Mouse (Mus musculus) brain, embryonic 14.5 days (tissue): ENCODE results near the gene Klra1.

ENCODE experiments used
- CTCF ChIP-seq: fragments of 200-500 bp; IDR thresholded peaks from 2 replicates; pipeline ENCODE4 v1.5.1; 2012; ENCODE audit warnings: inconsistent platforms, mild to moderate bottlenecking, moderate library complexity, borderline replicate concordance; ENCODE audit not compliant: insufficient read depth, insufficient read length; ENCODE audit errors: extremely low read depth
- POLR2A ChIP-seq: fragments of 200-500 bp; IDR thresholded peaks from 2 replicates; pipeline ENCODE4 v1.6.1; 2012; ENCODE audit warnings: mild to moderate bottlenecking, inconsistent platforms, borderline replicate concordance; ENCODE audit not compliant: poor library complexity, insufficient read depth, insufficient read length, severe bottlenecking; ENCODE audit errors: extremely low read depth

DNA sequence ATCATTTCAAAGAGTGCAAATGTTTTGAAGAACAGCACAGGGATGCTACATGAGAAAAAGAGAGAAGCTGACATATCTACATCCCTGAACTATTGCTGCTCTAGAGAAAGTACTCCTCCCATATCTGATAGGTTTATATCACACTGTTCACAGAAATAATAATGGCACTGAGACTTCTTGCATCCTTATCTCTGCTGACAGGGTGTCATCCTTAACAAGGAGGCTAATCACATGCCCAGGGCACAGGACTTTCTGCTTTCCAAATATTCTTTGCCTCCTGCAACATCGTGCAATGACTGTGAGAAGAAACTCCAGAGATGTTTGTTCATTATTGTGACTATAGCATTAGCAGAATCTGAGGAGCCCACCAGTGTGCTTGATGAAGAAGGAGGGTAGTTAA, 871 bp downstream of the Klra1 start:
- no peak for TF ChIP-seq POLR2A
- TF ChIP-seq CTCF = no peak
